Mouse (Mus musculus): ENCODE measurements at regions not wholly inside any gene's neighbourhood (a gene's known extent, or its start where the extent isn't known, plus 50 kb on each side); places are given as distances from the start of the nearest gene placed in this dataset.

GRCm38 (mm10) chr2:133498186-133498571 lies 53.8 kb upstream of the Bmp2 start:
- no peak for DNase-seq (ENCODE audit: low read depth, low spot score)

GRCm38 (mm10) chr2:133498717-133499143 lies 53.2 kb upstream of the Bmp2 start:
- no peak for DNase-seq (ENCODE audit: low read depth, low spot score)

- DNase-seq (ENCODE audit: low read depth, low spot score): no peak
Measured at GRCm38 (mm10) chr2:133499904-133500303, 52.1 kb upstream of the Bmp2 start.

Measured in CD4-positive helper T cell, adult 2 months (primary cell).